Mouse (Mus musculus): ENCODE measurements around the gene Sp6. TPM values are rescaled to one million over a fixed set of nuclear protein-coding genes. Genes with fewer than 3 reads are reported as not detected.

The Sp6 gene
- total and polyA plus RNA-seq, 2 experiments: 0.04 to 0.09 TPM

- Histone ChIP-seq H3K4me1 (ENCODE audit: control insufficient read depth, insufficient read depth, low read length) (0 out of 2 replicates have a peak, but pooled peaks cover 1% of the 10 kb centered on the region), H3K9ac (ENCODE audit: low read depth, low read length) (no peak overlapping the region), H3K36me3 (ENCODE audit: control insufficient read depth, insufficient read depth, low read length) (no peaks in the 10 kb centered on the region; the same call in 1 of the 2 replicates), H3K27ac (replicated peaks; ENCODE audit: insufficient read depth, low read depth, low read length) (no peak overlapping the region), H3K79me2 (ENCODE audit: control insufficient read depth, insufficient read depth, low read length) (peaks cover 3% of the 10 kb centered on the region; the same call in 1 of the 2 replicates), H3K27me3 (ENCODE audit: control insufficient read depth, insufficient read depth, low read length) (no peaks in the 10 kb centered on the region), H3K4me3 (ENCODE audit: insufficient read depth, low read depth, low read length) (no peak overlapping the region)
- WGBS: 94% methylated on average over 12 of the region's 12 CpGs
- no peak for TF ChIP-seq CTCF (IDR thresholded peaks at IDR 0.05; ENCODE audit: low read depth, low read length)
- no peak for TF ChIP-seq POLR2A (IDR thresholded peaks at IDR 0.05; ENCODE audit: extremely low read depth, insufficient read depth, low read length)
- DNase-seq (ENCODE audit: extremely low read depth, low read depth, low spot score): no peak
Measured at GRCm38 (mm10) chr11:97031977-97032376, 18.8 kb downstream of the Sp6 start.

GRCm38 (mm10) chr11:97032499-97032898, 19.3 kb downstream of the Sp6 start:
- WGBS: 98% methylated on average over 4 of the region's 4 CpGs
- 0 out of 2 replicates have a peak, but pooled peaks cover 1% of the 10 kb centered on the region for H3K4me1 ChIP-seq (ENCODE audit: control insufficient read depth, insufficient read depth, low read length)
- no peak for DNase-seq (ENCODE audit: extremely low read depth, low read depth, low spot score)
- TF ChIP-seq CTCF (IDR thresholded peaks at IDR 0.05; ENCODE audit: low read depth, low read length) (no peak), POLR2A (IDR thresholded peaks at IDR 0.05; ENCODE audit: extremely low read depth, insufficient read depth, low read length) (no peak)
- H3K27me3 ChIP-seq (ENCODE audit: control insufficient read depth, insufficient read depth, low read length): no peaks in the 10 kb centered on the region
- no peak overlapping the region for H3K27ac ChIP-seq (replicated peaks; ENCODE audit: insufficient read depth, low read depth, low read length)
- H3K79me2 ChIP-seq (ENCODE audit: control insufficient read depth, insufficient read depth, low read length): peaks cover 3% of the 10 kb centered on the region; the same call in 1 of the 2 replicates
- no peaks in the 10 kb centered on the region; the same call in 1 of the 2 replicates for H3K36me3 ChIP-seq (ENCODE audit: control insufficient read depth, insufficient read depth, low read length)
- H3K9ac ChIP-seq (ENCODE audit: low read depth, low read length): no peak overlapping the region
- no peak overlapping the region for H3K4me3 ChIP-seq (ENCODE audit: insufficient read depth, low read depth, low read length)

GRCm38 (mm10) chr11:97033781-97034180, 20.6 kb downstream of the Sp6 start:
- H3K36me3 ChIP-seq (ENCODE audit: control insufficient read depth, insufficient read depth, low read length): no peaks in the 10 kb centered on the region; the same call in 1 of the 2 replicates
- H3K4me3 ChIP-seq (ENCODE audit: insufficient read depth, low read depth, low read length): no peak overlapping the region
- no peak overlapping the region for H3K27ac ChIP-seq (replicated peaks; ENCODE audit: insufficient read depth, low read depth, low read length)
- no peak for DNase-seq (ENCODE audit: extremely low read depth, low read depth, low spot score)
- H3K79me2 ChIP-seq (ENCODE audit: control insufficient read depth, insufficient read depth, low read length): peaks cover 3% of the 10 kb centered on the region; the same call in 1 of the 2 replicates
- TF ChIP-seq POLR2A (IDR thresholded peaks at IDR 0.05; ENCODE audit: extremely low read depth, insufficient read depth, low read length) (no peak), CTCF (IDR thresholded peaks at IDR 0.05; ENCODE audit: low read depth, low read length) (no peak)
- no peaks in the 10 kb centered on the region for H3K27me3 ChIP-seq (ENCODE audit: control insufficient read depth, insufficient read depth, low read length)
- H3K4me1 ChIP-seq (ENCODE audit: control insufficient read depth, insufficient read depth, low read length): 0 out of 2 replicates have a peak, but pooled peaks cover 1% of the 10 kb centered on the region
- 95% methylated on average over 4 of the region's 4 CpGs for WGBS
- no peak overlapping the region for H3K9ac ChIP-seq (ENCODE audit: low read depth, low read length)

- DNase-seq (ENCODE audit: extremely low read depth, low read depth, low spot score): no peak
Measured at GRCm38 (mm10) chr11:97036141-97036540, 22.9 kb downstream of the Sp6 start.

GRCm38 (mm10) chr11:97038881-97039280, 25.7 kb downstream of the Sp6 start:
- DNase-seq (ENCODE audit: extremely low read depth, low read depth, low spot score): no peak
- 80% methylated on average over 7 of the region's 7 CpGs for WGBS
- TF ChIP-seq POLR2A (IDR thresholded peaks at IDR 0.05; ENCODE audit: extremely low read depth, insufficient read depth, low read length) (no peak), CTCF (IDR thresholded peaks at IDR 0.05; ENCODE audit: low read depth, low read length) (no peak)

More at GRCm38 (mm10) chr11:97036141-97036540, 22.9 kb downstream of the Sp6 start:
- no peak for TF ChIP-seq POLR2A (IDR thresholded peaks at IDR 0.05; ENCODE audit: extremely low read depth, insufficient read depth, low read length)
- no peak for TF ChIP-seq CTCF (IDR thresholded peaks at IDR 0.05; ENCODE audit: low read depth, low read length)
- Histone ChIP-seq H3K36me3 (ENCODE audit: control insufficient read depth, insufficient read depth, low read length) (no peaks in the 10 kb centered on the region; the same call in 1 of the 2 replicates), H3K27me3 (ENCODE audit: control insufficient read depth, insufficient read depth, low read length) (no peaks in the 10 kb centered on the region), H3K4me1 (ENCODE audit: control insufficient read depth, insufficient read depth, low read length) (peaks cover 2% of the 10 kb centered on the region; the same call in 1 of the 2 replicates), H3K9ac (ENCODE audit: low read depth, low read length) (no peak overlapping the region), H3K27ac (replicated peaks; ENCODE audit: insufficient read depth, low read depth, low read length) (no peak overlapping the region), H3K79me2 (ENCODE audit: control insufficient read depth, insufficient read depth, low read length) (no peaks in the 10 kb centered on the region), H3K4me3 (ENCODE audit: insufficient read depth, low read depth, low read length) (no peak overlapping the region)
- 92% methylated on average over 5 of the region's 5 CpGs for WGBS

GRCm38 (mm10) chr11:97040301-97041021, 27.3 kb downstream of the Sp6 start:
- H3K27me3 ChIP-seq (ENCODE audit: control insufficient read depth, insufficient read depth, low read length): no peaks in the 10 kb centered on the region
- peaks cover 3% of the 10 kb centered on the region; the same call in 1 of the 2 replicates for H3K79me2 ChIP-seq (ENCODE audit: control insufficient read depth, insufficient read depth, low read length)
- H3K36me3 ChIP-seq (ENCODE audit: control insufficient read depth, insufficient read depth, low read length): no peaks in the 10 kb centered on the region
- H3K9ac ChIP-seq (ENCODE audit: low read depth, low read length): no peak overlapping the region
- H3K27ac ChIP-seq (replicated peaks; ENCODE audit: insufficient read depth, low read depth, low read length): no peak overlapping the region
- peak overlapping the region; percentile 16; the same call in 1 of the 2 replicates for H3K4me3 ChIP-seq (ENCODE audit: insufficient read depth, low read depth, low read length)
- 31% methylated on average over 12 of the region's 12 CpGs for WGBS
- H3K4me1 ChIP-seq (ENCODE audit: control insufficient read depth, insufficient read depth, low read length): peaks cover 6% of the 10 kb centered on the region
- no peak for TF ChIP-seq POLR2A (IDR thresholded peaks at IDR 0.05; ENCODE audit: extremely low read depth, insufficient read depth, low read length)
- TF ChIP-seq CTCF (IDR thresholded peaks at IDR 0.05; ENCODE audit: low read depth, low read length): no peak
- DNase-seq (ENCODE audit: extremely low read depth, low read depth, low spot score): no peak

More at GRCm38 (mm10) chr11:97038881-97039280, 25.7 kb downstream of the Sp6 start:
- Histone ChIP-seq H3K9ac (ENCODE audit: low read depth, low read length) (no peak overlapping the region), H3K27me3 (ENCODE audit: control insufficient read depth, insufficient read depth, low read length) (no peaks in the 10 kb centered on the region), H3K4me1 (ENCODE audit: control insufficient read depth, insufficient read depth, low read length) (peaks cover 6% of the 10 kb centered on the region), H3K27ac (replicated peaks; ENCODE audit: insufficient read depth, low read depth, low read length) (no peak overlapping the region), H3K36me3 (ENCODE audit: control insufficient read depth, insufficient read depth, low read length) (no peaks in the 10 kb centered on the region), H3K79me2 (ENCODE audit: control insufficient read depth, insufficient read depth, low read length) (peaks cover 3% of the 10 kb centered on the region; the same call in 1 of the 2 replicates), H3K4me3 (ENCODE audit: insufficient read depth, low read depth, low read length) (no peak overlapping the region)
